Mouse (Mus musculus) thymus, postnatal 36 days (tissue): Measurements from ENCODE around the gene Hs3st4.

Source experiments
- DNase-seq, 2 experiments: peaks; one replicate each; pipeline ENCODE4 v3.0.0; 2022; ENCODE audit warnings: mixed read lengths in 2 of 2

The Hs3st4 gene

DNA sequence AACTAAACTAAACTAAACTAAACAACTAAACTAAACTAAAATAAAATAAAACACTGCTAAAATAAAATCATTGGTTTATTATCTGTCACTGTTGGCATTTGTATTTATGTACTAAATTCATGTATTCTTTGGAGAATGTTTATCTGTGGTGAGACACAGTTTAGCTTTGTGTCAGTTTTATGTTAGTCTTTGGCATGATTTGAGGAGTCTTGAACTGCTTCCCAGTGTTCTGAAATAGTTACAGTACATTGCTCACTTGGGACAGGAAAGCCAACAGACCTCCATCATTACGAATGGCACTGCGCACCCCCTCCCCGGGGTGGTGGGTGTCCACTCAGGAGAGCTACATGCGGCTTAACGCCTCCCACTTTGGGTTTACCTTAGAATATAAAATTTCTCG lies 158.6 kb downstream of the Hs3st4 start:
- no peak for DNase-seq

- no peak for DNase-seq
Measured at GRCm38 (mm10) chr7:124150901-124151300, 168.2 kb downstream of the Hs3st4 start.

DNA sequence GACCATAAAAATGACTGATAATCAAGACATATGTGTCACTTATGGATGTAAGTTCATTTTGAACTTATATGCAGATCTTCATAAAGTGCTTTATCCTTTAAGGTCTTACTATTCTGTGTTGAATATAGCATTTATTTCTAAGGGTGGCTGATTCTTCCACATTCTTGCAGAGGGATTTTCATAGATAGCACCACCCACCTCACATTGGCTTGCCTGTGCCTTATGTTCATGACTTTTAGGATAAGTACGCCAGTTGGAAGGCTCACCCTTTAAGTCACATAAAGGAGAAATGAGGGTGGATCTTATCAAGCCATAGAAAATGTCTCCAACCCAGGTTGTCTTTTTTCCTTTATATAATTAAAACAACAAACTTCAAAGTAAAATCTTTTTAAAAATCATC lies 180.6 kb downstream of the Hs3st4 start:
- no peak for DNase-seq

GRCm38 (mm10) chr7:124166229-124166628 lies 183.6 kb downstream of the Hs3st4 start:
- DNase-seq, result no peak

GRCm38 (mm10) chr7:124168796-124169195 lies 186.1 kb downstream of the Hs3st4 start:
- DNase-seq, result no peak

- DNase-seq, result no peak
Measured at GRCm38 (mm10) chr7:124170001-124170400, 187.3 kb downstream of the Hs3st4 start.

DNA sequence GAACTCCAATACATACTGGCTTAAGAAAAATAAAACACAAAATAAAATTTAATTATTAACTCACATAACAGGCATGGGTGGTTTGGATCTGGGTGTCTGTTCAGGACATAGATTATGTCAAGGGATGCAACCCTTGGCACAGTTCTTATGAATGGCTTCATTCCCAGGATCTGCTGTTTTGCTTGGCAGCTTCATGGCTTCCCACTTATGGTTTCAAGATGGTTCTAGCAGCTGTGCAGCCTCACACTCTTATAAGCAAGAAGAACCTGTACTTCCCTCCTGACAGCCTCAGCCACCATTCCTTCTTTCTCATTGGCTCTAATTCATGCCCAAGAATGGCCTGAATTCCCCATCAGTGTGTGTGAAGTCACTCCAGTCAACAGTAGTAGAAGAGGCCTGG lies 189.3 kb downstream of the Hs3st4 start:
- no peak for DNase-seq

DNA sequence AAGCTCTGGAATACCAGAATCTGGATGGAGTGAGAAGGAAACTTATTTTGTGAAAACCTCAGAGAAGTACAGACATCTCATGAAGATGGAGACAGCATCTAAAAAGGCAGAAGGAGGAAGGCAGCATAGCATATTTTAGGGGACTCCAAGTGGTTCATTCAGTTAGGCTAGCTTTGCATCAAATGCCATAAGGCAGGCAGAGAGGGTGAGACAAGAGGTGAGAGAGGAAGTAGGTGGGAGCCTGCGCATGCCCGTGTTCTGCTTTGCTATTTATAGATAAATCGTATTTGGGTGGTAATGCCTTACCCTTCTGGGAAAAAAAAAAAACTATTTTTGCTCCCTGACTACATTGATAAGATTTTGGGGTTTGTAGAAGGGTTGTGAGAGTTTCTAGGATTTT lies 198.3 kb downstream of the Hs3st4 start:
- DNase-seq, result no peak

DNA sequence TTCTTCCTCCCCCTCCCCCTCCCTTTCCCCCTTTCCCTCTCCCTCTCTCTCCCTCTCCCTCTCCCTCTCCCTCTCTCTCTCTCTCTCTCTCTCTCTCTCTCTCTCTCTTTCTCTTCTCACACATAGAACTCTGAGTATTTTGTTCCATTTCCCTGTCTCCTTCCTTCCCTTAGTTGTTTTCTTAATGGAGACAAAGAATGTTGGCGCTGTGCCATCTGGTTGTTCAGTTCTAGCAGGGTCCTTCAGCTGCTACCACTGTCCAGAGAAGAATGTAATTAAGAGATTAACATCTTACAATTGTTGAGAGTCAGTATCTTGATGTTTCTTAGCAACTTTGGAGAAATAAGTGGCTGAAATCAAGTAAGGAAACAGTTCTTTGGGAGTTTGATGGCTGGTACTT lies 202.0 kb downstream of the Hs3st4 start:
- DNase-seq, result no peak

DNA sequence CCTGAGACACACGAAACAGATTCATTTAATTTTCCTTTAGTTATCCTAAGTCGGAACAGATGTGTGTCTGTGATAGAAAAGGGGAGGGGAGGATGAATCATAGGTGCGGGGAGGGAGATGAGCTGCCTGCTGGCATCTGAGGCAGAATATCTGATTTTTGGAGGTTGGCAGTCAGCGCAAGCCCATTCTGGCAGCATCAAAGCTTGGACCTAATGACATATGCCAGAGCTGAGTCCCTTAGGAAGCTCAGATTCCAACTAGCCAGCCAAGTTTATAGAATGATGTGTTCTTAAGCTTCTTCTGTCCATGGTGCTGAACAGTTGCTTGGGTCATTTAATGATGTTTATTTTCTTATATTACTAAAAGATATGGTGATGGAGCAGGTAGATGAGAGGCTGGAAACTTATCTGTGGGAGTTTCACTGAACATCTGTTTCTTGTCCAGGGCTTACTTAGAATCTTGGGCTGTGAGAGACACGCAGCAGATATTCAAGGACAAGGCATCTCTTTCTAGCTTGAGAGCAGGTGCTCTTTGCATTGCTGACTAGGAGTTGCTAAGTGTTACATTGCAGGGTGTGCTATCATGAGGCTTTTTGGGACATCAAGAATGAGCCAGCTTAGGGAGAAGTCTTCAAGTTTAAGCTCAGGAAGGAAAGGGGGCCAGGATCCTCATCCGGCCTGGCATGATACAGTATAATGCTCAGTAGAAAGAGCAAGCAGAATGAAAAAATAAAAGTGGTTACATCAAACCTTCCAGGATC lies 216.3 kb downstream of the Hs3st4 start:
- DNase-seq, result no peak

- DNase-seq, result no peak
Measured at GRCm38 (mm10) chr7:124216921-124217320, 234.3 kb downstream of the Hs3st4 start.

- no peak for DNase-seq
Measured at GRCm38 (mm10) chr7:124220556-124220955, 237.9 kb downstream of the Hs3st4 start.

- DNase-seq, result no peak
Measured at GRCm38 (mm10) chr7:124237896-124238670, 255.4 kb downstream of the Hs3st4 start.

- DNase-seq, result no peak
Measured at GRCm38 (mm10) chr7:124239903-124240647, 257.4 kb downstream of the Hs3st4 start.

DNA sequence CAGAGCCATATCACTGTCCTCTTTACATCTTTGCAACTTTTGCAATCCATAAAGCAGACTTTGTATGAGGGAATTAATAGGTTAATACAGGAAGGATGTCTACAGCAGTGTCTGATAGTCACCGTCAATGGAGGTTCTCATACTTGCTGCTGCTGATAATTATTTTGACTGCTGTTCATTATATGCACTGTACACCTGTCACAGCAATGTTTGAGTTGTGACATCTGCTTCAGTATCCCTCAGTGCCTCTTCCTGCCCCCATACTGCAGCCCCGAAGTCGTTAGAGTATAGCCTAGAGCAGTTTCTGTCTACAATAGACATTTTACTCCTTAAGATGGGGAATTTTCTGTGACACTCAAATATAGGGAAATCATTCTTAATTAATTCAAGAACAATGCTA lies 267.2 kb downstream of the Hs3st4 start:
- no peak for DNase-seq

DNA sequence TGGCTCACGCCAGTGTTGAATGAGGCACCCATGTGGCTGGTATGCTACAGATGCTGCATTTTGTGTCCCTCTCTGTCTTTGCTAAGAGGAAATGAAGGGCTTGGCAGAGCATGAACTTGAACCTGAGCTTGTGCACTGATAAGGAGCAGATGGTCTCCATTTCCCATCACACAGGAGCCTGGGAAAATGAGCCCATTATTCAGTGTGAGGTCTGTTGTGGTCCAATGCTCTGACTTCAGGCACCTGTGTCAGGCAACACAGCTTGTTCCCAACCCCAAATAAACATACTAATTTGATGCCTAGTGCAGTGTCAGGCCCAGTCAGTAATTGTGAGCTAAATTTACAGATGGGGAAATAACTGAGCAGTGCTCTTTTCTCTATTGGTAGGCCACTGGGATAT lies 267.9 kb downstream of the Hs3st4 start:
- no peak for DNase-seq

DNA sequence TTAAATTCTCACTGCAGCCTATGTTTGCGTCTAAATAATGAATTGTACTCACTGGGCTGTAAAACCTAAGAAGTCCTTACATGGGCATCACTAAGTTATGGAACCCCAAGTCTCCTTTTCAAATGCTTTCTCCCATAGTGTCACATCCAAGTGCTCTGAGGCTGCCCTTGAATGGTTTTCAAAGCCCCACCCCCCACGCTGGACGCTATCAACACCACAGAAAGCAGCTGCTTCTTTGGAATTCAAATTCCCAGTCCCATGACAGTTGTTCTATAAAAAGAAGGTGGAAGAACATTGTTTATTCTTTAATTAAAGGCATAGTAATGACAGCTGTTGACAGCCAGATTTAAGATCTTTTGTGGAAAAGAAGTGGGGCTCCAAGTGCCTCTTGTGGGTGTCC lies 275.8 kb downstream of the Hs3st4 start:
- DNase-seq, result no peak

DNA sequence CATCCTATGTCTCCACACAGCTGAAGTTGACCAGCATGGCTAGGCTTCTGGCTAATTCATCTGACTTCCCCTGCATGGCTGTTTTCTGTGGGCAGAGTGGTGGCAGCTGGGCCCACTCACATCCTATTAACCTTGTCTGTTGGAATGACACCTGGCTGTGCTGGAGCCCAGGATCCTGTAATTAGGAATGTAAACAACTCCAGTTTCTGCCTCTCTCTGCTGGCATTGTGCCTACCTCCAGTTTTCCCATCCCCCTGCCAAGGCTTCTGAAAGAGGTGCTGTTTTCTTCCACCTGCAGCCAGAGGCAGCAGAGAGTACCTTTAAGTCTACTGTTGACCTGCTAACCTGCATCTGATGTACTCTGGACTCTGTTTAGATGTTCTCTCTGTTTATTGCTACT lies 288.1 kb downstream of the Hs3st4 start:
- DNase-seq, result no peak

GRCm38 (mm10) chr7:124289873-124290272 lies 307.2 kb downstream of the Hs3st4 start:
- no peak for DNase-seq

DNA sequence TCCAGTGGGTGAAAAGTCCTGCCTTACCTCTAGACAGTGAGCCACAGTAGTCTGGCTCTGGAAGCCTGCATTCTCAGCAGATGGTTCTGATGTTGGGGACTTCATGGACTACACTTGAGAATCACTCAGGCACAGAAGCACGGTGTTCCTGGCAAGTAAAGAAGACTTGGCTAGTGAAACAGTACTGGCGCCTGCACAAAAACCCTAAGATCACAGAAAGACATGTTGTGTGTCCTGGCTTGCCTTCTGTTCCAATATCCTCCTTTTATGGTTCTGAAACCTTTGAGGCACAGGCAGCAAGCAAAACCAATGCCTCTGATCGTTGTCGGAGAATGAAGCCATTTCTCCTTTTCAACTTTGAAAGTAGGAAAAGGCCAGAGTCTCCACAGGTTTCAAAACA lies 336.8 kb downstream of the Hs3st4 start:
- DNase-seq, result no peak

GRCm38 (mm10) chr7:124335635-124336034 lies 353.0 kb downstream of the Hs3st4 start:
- DNase-seq, result no peak

GRCm38 (mm10) chr7:124341510-124341909 lies 358.8 kb downstream of the Hs3st4 start:
- DNase-seq, result no peak

GRCm38 (mm10) chr7:124347218-124348017 lies 364.7 kb downstream of the Hs3st4 start:
- no peak for DNase-seq
